Mouse (Mus musculus) cerebellum, adult (tissue): ENCODE measurements at regions not wholly inside any gene's neighbourhood (a gene's known extent, or its start where the extent isn't known, plus 50 kb on each side); places are given as distances from the start of the nearest gene placed in this dataset.
"Not testable (repeated sequence)": the region's sequence is repeated elsewhere in the genome, so short reads cannot be mapped to it uniquely, and the experiment has no call there.

Source experiments
- ATAC-seq: cut with Nextera tagmentation; 2 replicates; pipeline ENCODE4 v1.9.2; 2017; ENCODE audit warnings: mild to moderate bottlenecking, moderate library complexity, mixed read lengths; ENCODE audit not compliant: insufficient number of reproducible peaks, low FRiP score, low TSS enrichment

- no peak for ATAC-seq
Observed at GRCm38 (mm10) chr10:46070766-46071165, 493.1 kb downstream of the Hace1 start.

- ATAC-seq = no peak
Observed at GRCm38 (mm10) chr10:46071220-46071619, 493.6 kb downstream of the Hace1 start.

DNA sequence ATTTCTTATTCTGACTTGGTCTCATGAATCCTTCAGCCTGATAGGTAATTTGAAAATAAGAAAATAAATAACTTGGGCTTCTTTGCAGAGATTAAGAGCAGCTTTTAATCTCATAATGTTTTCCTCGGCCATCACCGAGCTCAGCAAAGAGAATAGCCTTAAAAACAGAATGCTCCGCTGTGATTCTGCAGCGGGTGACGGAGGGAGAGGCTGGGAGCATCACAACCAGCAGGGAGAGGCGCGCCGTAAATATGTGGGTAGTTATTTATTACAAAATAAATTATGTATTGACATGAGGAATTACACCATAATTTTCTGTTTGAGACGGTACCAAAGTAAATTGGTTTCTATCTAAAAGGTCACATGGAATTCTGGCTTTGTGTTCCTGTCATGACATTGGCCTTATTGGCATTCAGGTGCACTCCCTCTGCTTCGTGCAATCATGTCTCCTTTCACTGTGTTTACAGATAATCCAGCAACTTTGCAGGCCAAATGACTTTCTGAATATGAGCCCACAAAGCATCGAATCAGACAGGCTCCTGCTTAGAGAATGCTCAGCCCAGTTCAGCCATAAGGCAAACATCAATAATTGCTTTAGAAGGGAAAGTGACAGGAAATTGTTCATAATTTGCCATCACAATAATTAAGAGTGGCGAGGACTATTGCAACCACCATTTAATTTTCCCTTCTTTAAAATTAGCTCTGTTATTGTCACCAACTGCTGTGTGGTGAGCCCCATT is 494.4 kb downstream of the Hace1 start:
- no peak for ATAC-seq

DNA sequence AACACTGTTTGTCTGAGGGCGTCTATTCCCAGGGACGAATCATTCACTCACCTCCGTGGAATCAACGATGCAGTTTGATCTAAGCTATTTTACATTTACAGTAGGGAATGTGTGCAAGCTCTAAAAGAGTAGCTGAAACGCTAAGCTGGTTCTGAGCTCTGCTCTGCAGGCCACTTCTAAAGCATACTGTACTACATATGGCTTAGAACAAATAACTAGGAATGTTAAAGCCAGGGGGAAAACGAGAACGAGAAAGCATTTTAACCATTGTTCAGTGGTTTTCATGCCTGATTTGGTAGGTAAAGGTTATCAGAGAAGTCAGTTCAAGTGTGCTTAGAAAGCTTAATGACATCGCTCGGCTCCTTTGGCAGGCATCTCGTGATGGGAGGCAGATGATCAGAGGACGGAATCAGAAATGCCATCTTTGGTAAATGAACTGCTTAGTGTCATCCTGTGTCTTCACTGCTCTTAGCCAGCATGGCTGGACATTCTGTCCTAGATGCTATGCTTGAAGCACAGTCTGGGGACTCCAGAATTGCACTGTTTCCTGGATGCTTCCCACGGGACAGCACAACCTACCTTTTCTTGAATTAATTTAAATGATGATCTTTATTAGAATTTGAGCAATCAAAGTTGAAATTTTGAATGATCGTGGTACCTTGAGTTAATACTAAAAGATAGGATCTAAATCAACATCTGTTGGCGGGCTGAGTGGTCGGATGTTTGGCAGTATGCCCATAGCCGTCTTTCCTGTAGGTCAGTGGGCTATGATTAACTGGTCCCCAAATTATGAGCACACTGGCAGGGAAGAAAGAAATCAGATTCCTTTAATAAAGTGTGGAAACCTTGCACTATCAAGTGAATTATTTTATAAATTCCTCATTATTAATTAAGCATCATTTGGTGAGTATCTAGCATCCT is 495.2 kb downstream of the Hace1 start:
- ATAC-seq = peak; percentile 58; the same call in 1 of the 2 replicates

DNA sequence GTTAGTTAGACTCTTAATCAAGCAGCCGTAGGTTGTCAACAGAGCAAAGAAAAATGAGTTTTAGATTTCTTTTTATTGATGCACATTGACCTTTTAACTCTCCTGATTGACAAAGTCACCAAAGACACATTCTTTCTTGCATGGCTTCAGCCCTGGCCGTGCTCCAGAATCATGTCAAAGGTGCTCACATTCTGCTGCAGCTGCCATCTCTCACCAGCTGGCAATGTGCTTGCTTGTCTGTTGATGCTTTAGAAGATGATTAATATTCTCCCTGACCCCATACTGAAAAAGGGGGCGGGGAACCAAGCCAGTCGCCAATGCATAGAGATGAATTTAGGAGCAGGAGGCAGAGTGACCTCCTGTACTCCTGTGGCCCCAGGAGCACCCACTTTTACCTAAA is 510.1 kb downstream of the Hace1 start:
- no peak for ATAC-seq

DNA sequence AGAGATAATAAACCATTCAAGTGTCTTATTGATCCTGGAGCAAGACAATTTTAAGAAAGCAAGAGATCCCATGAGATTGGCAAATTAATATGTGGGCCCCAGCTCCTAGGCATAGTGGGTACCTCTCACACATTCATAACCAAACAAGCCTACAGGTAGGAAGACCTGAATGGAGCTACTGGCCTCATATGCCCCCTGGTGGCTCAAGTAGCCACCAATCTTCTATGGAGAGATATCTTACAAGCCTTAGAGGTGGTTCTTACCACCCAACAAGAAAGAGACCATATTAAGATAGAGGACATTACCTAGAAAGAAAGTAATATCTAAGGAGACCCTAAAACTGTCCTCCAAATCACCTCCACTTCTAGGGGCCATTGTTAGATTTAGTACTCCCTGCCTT is 523.2 kb downstream of the Hace1 start:
- ATAC-seq = no peak

- no peak for ATAC-seq
Observed at GRCm38 (mm10) chr10:46108810-46109209, 531.2 kb downstream of the Hace1 start.

- ATAC-seq = no peak
Observed at GRCm38 (mm10) chr10:46114631-46115130, 537.1 kb downstream of the Hace1 start.

DNA sequence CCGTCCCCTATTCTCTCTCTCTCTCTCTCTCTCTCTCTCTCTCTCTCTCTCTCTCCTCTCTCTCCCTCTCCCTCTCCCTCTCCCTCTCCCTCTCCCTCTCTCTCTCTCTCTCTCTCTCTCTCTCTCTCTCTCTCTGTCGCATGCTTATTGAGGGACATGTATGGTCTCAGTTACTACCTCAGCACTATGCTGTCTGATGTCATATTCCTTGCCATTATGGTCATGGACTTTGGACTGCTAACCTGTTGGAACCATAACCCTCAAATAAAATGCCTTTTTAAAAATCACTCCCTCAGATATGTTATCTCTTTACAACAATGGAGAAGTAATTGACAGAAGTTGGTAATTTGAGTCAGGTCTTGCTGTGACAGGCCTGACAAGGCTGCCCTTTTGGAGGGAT is 544.8 kb downstream of the Hace1 start:
- not testable (repeated sequence) for ATAC-seq

DNA sequence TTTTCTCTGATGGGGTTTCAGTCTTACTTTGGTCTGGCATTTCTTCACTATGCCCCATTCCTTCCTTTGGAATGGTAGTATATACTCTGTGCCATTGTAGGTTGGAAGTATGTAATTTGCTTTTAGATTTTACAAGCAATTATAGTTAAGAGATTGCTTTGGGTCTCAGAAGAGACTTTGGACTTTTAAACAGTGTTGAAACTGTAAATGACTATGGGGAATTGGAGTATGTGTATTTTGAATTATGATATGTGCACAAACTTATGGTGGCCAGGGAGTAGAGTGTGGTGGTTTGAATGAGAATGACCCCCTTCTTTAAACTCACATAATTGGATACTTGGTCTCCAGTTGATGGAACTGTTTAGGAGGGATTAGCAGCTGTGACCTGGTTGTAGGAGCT is 546.2 kb downstream of the Hace1 start:
- ATAC-seq = no peak

DNA sequence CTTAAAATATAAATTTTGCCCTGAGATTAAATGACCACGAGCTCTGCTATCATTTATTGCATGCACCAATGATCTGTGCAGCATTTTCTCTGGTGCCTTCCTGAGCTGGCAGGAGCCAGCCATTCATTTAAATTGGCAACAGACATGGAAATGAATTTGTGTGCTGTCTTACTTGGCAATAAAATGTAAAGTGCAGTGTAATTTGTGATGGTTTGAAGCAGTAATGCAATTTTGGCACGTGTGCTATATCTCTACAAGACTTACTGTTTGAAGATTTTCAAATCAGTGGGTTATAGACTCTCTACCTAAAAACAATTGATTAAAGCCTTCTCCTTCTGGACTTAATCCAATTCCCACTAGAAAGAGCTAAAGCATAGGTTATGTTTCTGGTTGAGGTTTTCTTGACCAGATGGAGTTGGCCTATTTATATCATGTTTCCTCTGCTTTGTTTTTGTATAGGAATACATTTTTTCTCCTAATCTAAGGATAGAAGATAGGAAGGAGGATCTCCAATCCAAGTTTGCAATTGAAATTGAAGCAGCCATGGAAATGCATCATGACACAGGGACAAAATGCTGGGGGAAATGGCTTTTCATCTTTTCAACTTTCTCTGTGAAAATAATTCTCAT is 557.6 kb downstream of the Hace1 start:
- ATAC-seq = peak; percentile 98

- ATAC-seq = peak; percentile 88
Observed at GRCm38 (mm10) chr10:46174035-46174434, 596.4 kb downstream of the Hace1 start.

DNA sequence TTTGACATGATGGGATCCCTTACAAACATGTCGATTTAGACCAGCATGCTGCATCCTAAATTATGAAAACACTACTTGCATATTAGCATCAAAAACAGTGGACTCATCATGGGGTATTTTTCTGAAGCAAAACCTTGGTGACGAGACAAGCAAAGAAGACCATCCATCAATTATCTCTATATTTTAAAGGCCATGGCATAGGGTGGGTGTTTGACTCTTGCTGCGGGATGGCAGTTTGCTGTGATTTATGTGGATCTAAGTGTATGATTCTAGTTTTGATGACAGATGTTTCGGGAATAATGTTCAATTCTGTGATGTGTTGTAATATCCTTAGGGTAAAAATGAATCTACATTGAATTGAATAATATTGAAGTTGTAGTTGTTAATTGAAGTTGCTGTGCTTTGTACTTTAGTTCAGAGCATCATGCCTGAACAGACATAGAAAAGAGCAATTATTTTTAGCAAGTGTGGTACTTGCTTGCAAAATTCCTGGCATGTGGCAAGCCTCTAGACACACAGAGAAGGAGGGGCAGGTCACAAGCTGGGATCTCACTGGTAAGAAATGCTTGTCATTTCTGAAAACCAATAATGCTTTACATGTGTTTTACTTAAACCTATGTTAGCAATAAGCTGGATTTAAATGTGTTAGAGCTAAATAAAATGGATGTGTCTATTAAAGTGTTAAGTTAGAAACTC is 608.3 kb downstream of the Hace1 start:
- no peak for ATAC-seq

- ATAC-seq = no peak
Observed at GRCm38 (mm10) chr10:46194143-46194542, 616.5 kb downstream of the Hace1 start.

- ATAC-seq = no peak
Observed at GRCm38 (mm10) chr10:46226837-46227402, 649.3 kb downstream of the Hace1 start.

GRCm38 (mm10) chr10:46229608-46230007 is 652.0 kb downstream of the Hace1 start:
- peak; percentile 84 for ATAC-seq

DNA sequence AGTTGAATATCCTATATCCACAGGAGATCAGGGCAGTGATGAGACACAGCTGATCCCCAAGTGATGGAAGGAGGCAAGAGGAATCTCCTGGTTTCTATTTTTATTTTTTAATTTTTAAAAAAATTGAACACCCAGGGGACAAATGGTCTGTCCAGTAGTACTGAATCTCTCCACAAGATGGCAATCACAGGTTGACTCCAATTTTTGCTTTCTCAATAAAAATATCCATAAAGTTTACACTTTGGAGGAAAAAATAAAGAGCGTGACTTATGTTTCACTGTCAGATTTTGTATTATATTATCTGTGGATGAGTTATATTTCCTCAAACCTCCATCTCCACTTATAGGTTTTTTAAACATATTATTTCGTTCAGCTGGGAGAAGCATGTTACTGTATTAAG is 658.0 kb downstream of the Hace1 start:
- ATAC-seq = no peak

- no peak for ATAC-seq
Observed at GRCm38 (mm10) chr10:46255575-46255974, 677.9 kb downstream of the Hace1 start.

GRCm38 (mm10) chr10:46269710-46270109 is 692.1 kb downstream of the Hace1 start:
- no peak for ATAC-seq

DNA sequence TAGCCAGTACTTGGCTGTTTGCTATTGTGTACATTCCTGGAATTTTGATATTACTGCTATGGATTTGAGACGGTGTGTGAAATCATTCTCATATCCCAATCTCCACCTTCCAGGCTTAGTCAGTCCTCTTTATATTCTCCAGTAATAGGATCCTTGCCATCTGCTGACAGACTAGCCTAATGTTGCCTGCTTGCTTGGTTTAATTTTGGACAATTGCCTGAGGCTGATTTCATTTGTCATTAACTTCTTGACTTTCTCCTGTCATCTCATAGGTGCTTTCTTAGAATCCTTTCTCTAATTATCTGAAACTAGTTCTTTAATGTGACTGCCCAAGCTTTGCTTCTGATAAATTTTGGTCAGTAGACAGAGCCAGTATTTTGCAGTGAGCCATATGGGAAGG is 696.2 kb downstream of the Hace1 start:
- ATAC-seq = no peak
